Mouse (Mus musculus) lung, postnatal 0 days (tissue): ENCODE data around the gene 4930432M17Rik.

Source experiments
- CTCF ChIP-seq: IDR thresholded peaks from 2 replicates; pipeline ENCODE4 v1.5.1; 2016; ENCODE audit warnings: antibody characterized with exemption, mild to moderate bottlenecking
- EP300 ChIP-seq: IDR thresholded peaks from 2 replicates; pipeline ENCODE4 v1.6.1; 2016; ENCODE audit warnings: antibody characterized with exemption, mild to moderate bottlenecking, control low read depth

GRCm38 (mm10) chr3:121684963-121685362 lies 14.4 kb downstream of the 4930432M17Rik start:
- TF ChIP-seq CTCF: no peak
- TF ChIP-seq EP300: no peak
